16 mouse cellular contexts compared by ENCODE assay signal in the genomic region with DNA sequence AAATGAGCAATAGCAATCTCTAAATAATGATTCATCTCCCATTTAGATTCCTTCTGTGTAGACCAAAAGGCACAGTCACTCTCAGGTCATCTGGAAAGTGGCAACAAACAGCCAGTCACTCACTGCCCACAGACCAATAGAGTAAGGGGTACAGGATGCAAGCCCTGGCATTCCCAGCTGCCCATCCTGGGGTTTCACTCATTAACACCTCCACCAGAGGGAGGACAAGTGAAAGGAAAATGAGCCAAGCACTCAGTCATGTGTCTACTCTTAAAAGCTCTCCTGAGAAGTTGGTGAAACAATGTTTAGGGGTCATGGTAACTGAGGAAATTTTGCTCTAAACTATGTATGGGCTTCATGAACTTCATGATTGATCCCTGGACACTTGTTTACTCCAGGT. TPM values are rescaled to one million over a fixed set of nuclear protein-coding genes. Genes with fewer than 3 reads are reported as not detected.
A peak's percentile ranks its signal among the peaks of the same experiment; 100 is the strongest.
DNase-seq lines count a peak whose midpoint lies in the region; ATAC-seq and TF ChIP-seq lines count a peak whose summit lies in the region.
"Had no signal": no experiment of that assay in that cellular context is flagged by ENCODE, and none has a peak within 500 bp of the region (broad histone marks: within the 10 kb centered on the region; RNA-seq: fewer than 3 reads in every experiment).

No protein-coding gene starts in this region.

- ATAC-seq in cerebellum, adult (ENCODE audit: insufficient number of reproducible peaks, low FRiP score, low TSS enrichment) = no peak
- no peak for ATAC-seq in kidney, embryonic 16.5 days (ENCODE audit: low FRiP score, low TSS enrichment)
- no peak for ATAC-seq in heart, embryonic 15.5 days (replicated peaks; ENCODE audit: insufficient number of reproducible peaks, insufficient read depth, low FRiP score, low read depth)
- no peak for ATAC-seq in megakaryocyte, adult 5-6 weeks (ENCODE audit: poor library complexity, severe bottlenecking)
- ATAC-seq: forebrain, embryonic 15.5 days had no signal

- H3K27me3 ChIP-seq in kidney, adult 2 months (replicated peaks; ENCODE audit: control insufficient read depth, insufficient read depth, low read length) = no peaks in the 10 kb centered on the region
- H3K27me3 ChIP-seq in kidney, embryonic 16.5 days (ENCODE audit: insufficient read depth, low read length) = no peaks in the 10 kb centered on the region
- H3K27me3 ChIP-seq in heart, embryonic 15.5 days = no peaks in the 10 kb centered on the region
- H3K27me3 ChIP-seq: CH12.LX; embryonic facial prominence, embryonic 12.5 days; forebrain, embryonic 15.5 days; limb, embryonic 12.5 days had no signal

- no peak overlapping the region for H3K27ac ChIP-seq in kidney, adult 2 months (ENCODE audit: insufficient read depth, low read depth, low read length)
- no peak overlapping the region for H3K27ac ChIP-seq in kidney, embryonic 16.5 days (ENCODE audit: low read length)
- peak overlapping the region; percentile 79 for H3K27ac ChIP-seq in heart, embryonic 15.5 days
- H3K27ac ChIP-seq: embryonic facial prominence, embryonic 12.5 days; forebrain, embryonic 15.5 days; limb, embryonic 12.5 days had no signal

- H3K9me3 ChIP-seq in kidney, embryonic 16.5 days (ENCODE audit: low read length) = peaks cover 4% of the 10 kb centered on the region; the same call in 1 of the 2 replicates
- H3K9me3 ChIP-seq in heart, embryonic 15.5 days (replicated peaks) = no peaks in the 10 kb centered on the region
- H3K9me3 ChIP-seq: embryonic facial prominence, embryonic 12.5 days; forebrain, embryonic 15.5 days; limb, embryonic 12.5 days had no signal

- H3K36me3 ChIP-seq in kidney, adult 2 months (ENCODE audit: control insufficient read depth, insufficient read depth, low read length) = no peaks in the 10 kb centered on the region
- no peaks in the 10 kb centered on the region for H3K36me3 ChIP-seq in kidney, embryonic 16.5 days (ENCODE audit: insufficient read depth, low read length)
- no peaks in the 10 kb centered on the region for H3K36me3 ChIP-seq in heart, embryonic 15.5 days
- H3K36me3 ChIP-seq: embryonic facial prominence, embryonic 12.5 days; forebrain, embryonic 15.5 days; limb, embryonic 12.5 days had no signal

- no peak overlapping the region for H3K4me3 ChIP-seq in kidney, adult 2 months (ENCODE audit: insufficient read depth, low read depth, low read length)
- H3K4me3 ChIP-seq in kidney, embryonic 16.5 days (ENCODE audit: low read length) = no peak overlapping the region
- H3K4me3 ChIP-seq in heart, embryonic 15.5 days = no peak overlapping the region
- H3K4me3 ChIP-seq: embryonic facial prominence, embryonic 12.5 days; forebrain, embryonic 15.5 days; limb, embryonic 12.5 days had no signal

- peaks cover 7% of the 10 kb centered on the region for H3K4me1 ChIP-seq in kidney, adult 2 months (ENCODE audit: control insufficient read depth, insufficient read depth, low read length)
- peaks cover 10% of the 10 kb centered on the region for H3K4me1 ChIP-seq in kidney, embryonic 16.5 days (ENCODE audit: insufficient read depth, low read length)
- peaks cover 16% of the 10 kb centered on the region for H3K4me1 ChIP-seq in heart, embryonic 15.5 days (replicated peaks)

- H3K9ac ChIP-seq in kidney, embryonic 16.5 days (replicated peaks; ENCODE audit: low read length) = no peak overlapping the region
- H3K9ac ChIP-seq in heart, embryonic 15.5 days = no peak overlapping the region
- H3K9ac ChIP-seq: embryonic facial prominence, embryonic 12.5 days; forebrain, embryonic 15.5 days; limb, embryonic 12.5 days had no signal

- TF ChIP-seq POLR2A in kidney, adult 2 months (IDR thresholded peaks at IDR 0.05; ENCODE audit: low read depth, low read length) = no peak

- peak; percentile 15 for DNase-seq in cerebellum, adult 9-10 months
- DNase-seq in kidney, adult 2 months = no peak
- peak; percentile 38 for DNase-seq in NIH3T3 (ENCODE audit: low read depth)
- DNase-seq in ovary, postnatal 36 days (ENCODE audit: low spot score) = no peak
- DNase-seq: adrenal gland, postnatal 25 days; cerebellum, adult 8-10 months; thymus, adult 2 months had no signal

- 0 out of 2 replicates have a peak, but pooled peaks have one; percentile 2 for TF ChIP-seq CTCF in kidney, adult 2 months (conservative IDR thresholded peaks at IDR 0.05; ENCODE audit: insufficient read depth, insufficient read length, low read depth, low read length)

- H3K4me2 ChIP-seq in kidney, embryonic 16.5 days (replicated peaks; ENCODE audit: low read depth, low read length) = no peak overlapping the region
- H3K4me2 ChIP-seq in heart, embryonic 15.5 days = no peak overlapping the region
- H3K4me2 ChIP-seq: embryonic facial prominence, embryonic 12.5 days; forebrain, embryonic 15.5 days; limb, embryonic 12.5 days; midbrain, embryonic 11.5 days had no signal

RNA-seq across cellular contexts. Expression of a gene that starts 2.9 kb away (rescaled TPM):
- polyA plus RNA-seq in kidney, adult 2 months (2012; rRNA removed) = 9.5 and 11.3 TPM in 2 replicates
- 9.2 and 11.2 TPM in 2 replicates for polyA plus RNA-seq in kidney, embryonic 16.5 days (2015; fragmentation: Nextera tagmentation; extraction: Ambion mirVana)
- 16.7 and 17.2 TPM in 2 replicates for polyA plus RNA-seq in heart, embryonic 15.5 days (2015; fragmentation: Nextera tagmentation; extraction: Ambion mirVana)
- 17.3 and 17.7 TPM in 2 replicates for total RNA-seq in megakaryocyte, adult 5-6 weeks (2015)
- 11.4 and 26.1 TPM in 2 replicates for total RNA-seq in megakaryocyte, adult 5-6 weeks (2017)

Comparison
In these comparisons a context has a peak if more than half of its experiments do, and no peak if none do; other contexts are left out.
1. DNase-seq: peak in cerebellum, adult 9-10 months (single experiment) and NIH3T3 (single experiment); none in kidney, adult 2 months (single experiment) and ovary, postnatal 36 days (single experiment).